Mouse (Mus musculus): ENCODE results near the gene Myo18b. TPM values are rescaled to one million over a fixed set of nuclear protein-coding genes. Genes with fewer than 3 reads are reported as not detected.

Gene Myo18b
- polyA plus RNA-seq, 1 experiment: 1.8 TPM

DNA sequence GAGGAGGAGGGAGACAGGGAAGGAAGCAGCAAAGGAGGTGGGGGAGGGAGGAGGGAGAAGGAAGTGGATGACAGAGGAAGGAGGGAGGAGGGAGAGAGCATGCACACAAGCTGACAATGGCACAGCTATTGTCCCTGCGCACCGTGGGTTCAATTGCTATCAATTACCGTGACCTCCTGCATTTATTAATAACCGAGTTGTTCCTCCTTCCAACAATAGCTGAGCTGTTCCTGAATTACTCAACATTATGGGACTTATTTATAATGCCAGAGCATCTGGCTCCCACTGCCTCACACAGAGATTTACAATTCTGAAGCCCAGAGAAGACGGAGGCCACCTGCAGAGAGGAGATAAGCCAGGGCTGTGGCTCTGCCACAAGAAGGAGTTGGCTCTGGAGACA, 44.8 kb downstream of the Myo18b start:
- no peak for TF ChIP-seq POLR2A (IDR thresholded peaks at IDR 0.05; ENCODE audit: extremely low read depth, insufficient read depth, low read length)
- no peak for TF ChIP-seq CTCF (IDR thresholded peaks at IDR 0.05; ENCODE audit: extremely low read depth, insufficient read depth, low read length)
- peaks cover 4% of the 10 kb centered on the region; the same call in 1 of the 2 replicates for H3K4me1 ChIP-seq (ENCODE audit: control insufficient read depth, insufficient read depth, low read length)
- H3K27ac ChIP-seq (ENCODE audit: insufficient read depth, low read length): no peak overlapping the region
- no peak overlapping the region for H3K4me3 ChIP-seq (ENCODE audit: insufficient read depth, low read length)

GRCm38 (mm10) chr5:112848586-112849280, 47.4 kb downstream of the Myo18b start:
- TF ChIP-seq CTCF (IDR thresholded peaks at IDR 0.05; ENCODE audit: extremely low read depth, insufficient read depth, low read length) (peak; percentile 59), POLR2A (IDR thresholded peaks at IDR 0.05; ENCODE audit: extremely low read depth, insufficient read depth, low read length) (no peak)
- Histone ChIP-seq H3K4me3 (ENCODE audit: insufficient read depth, low read length) (no peak overlapping the region), H3K27ac (ENCODE audit: insufficient read depth, low read length) (no peak overlapping the region), H3K4me1 (ENCODE audit: control insufficient read depth, insufficient read depth, low read length) (peaks cover 4% of the 10 kb centered on the region; the same call in 1 of the 2 replicates)

DNA sequence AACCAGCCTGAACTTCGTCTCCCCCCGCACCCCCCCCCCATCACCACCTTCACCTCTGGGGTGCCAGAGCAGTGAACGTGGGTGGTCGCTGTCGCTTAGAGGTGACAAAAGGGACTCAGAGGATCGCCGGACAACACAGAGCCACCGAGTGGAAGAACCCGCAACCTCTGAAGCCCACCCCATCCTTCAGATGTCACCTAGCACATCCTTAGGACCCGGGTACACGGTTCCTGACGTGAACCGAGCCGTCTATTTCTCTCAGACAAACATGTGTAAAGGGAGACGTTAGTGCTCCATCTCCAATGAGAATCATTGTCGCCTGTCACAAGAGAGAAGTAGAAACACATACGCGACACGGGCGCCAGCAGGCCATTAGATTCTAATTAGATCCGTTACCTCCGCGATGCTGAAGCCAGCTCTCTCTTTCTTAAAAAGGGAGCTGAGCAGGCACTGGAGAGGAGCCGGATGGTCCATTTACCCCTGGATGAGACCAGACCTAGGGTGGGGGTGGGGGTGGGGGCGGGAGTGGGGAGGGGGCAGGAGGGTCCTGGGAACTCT, 48.1 kb downstream of the Myo18b start:
- TF ChIP-seq POLR2A (IDR thresholded peaks at IDR 0.05; ENCODE audit: extremely low read depth, insufficient read depth, low read length) (no peak), CTCF (IDR thresholded peaks at IDR 0.05; ENCODE audit: extremely low read depth, insufficient read depth, low read length) (no peak)
- H3K27ac ChIP-seq (ENCODE audit: insufficient read depth, low read length): no peak overlapping the region
- no peak overlapping the region for H3K4me3 ChIP-seq (ENCODE audit: insufficient read depth, low read length)
- peaks cover 4% of the 10 kb centered on the region; the same call in 1 of the 2 replicates for H3K4me1 ChIP-seq (ENCODE audit: control insufficient read depth, insufficient read depth, low read length)

DNA sequence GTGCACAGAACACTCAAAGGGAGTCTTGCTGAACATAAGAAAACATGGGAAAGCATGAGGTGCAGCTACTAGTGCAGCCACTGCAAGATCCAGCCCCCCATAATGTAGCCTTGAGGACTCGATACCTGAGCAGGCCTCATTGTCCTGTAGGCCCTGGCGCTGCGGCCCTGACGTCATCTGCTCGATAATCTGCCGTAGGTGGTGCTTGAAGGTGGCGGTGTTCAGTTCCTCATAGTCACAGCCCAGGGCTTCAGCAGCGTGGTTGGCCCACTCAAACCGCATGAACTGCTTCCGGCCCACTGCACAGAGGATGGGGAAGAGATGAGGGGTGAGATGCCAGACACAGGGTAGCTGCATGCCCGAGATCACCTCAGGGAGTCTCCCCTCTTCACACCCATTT, 50.0 kb downstream of the Myo18b start:
- H3K4me1 ChIP-seq (ENCODE audit: control insufficient read depth, insufficient read depth, low read length): peaks cover 1% of the 10 kb centered on the region; the same call in 1 of the 2 replicates
- H3K27ac ChIP-seq (ENCODE audit: insufficient read depth, low read length): no peak overlapping the region
- no peak for TF ChIP-seq POLR2A (IDR thresholded peaks at IDR 0.05; ENCODE audit: extremely low read depth, insufficient read depth, low read length)
- no peak overlapping the region for H3K4me3 ChIP-seq (ENCODE audit: insufficient read depth, low read length)

DNA sequence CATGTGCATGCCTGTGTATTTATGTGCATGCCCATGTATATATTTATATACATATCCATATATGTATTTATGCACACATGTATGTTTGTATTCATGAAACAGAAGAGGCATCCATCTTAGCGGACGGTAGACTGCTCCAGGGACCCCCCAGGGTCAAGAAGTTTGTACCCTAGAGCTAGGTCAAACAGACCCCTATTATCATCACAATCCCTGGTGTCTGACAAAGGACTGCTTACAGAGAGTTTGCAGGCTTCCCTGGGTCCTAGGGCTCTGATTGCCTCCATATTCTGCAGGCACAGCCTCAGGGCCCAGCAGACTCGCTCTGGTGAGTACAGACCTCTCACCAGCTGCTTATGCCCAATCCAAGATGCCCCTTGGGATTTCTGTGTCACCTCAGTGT, 51.7 kb downstream of the Myo18b start:
- Histone ChIP-seq H3K4me1 (ENCODE audit: control insufficient read depth, insufficient read depth, low read length) (no peaks in the 10 kb centered on the region), H3K27ac (ENCODE audit: insufficient read depth, low read length) (no peak overlapping the region), H3K4me3 (ENCODE audit: insufficient read depth, low read length) (no peak overlapping the region)
- TF ChIP-seq POLR2A (IDR thresholded peaks at IDR 0.05; ENCODE audit: extremely low read depth, insufficient read depth, low read length): no peak
- no peak for TF ChIP-seq CTCF (IDR thresholded peaks at IDR 0.05; ENCODE audit: extremely low read depth, insufficient read depth, low read length)

GRCm38 (mm10) chr5:112843676-112844257, 52.4 kb downstream of the Myo18b start:
- TF ChIP-seq POLR2A (IDR thresholded peaks at IDR 0.05; ENCODE audit: extremely low read depth, insufficient read depth, low read length) (no peak), CTCF (IDR thresholded peaks at IDR 0.05; ENCODE audit: extremely low read depth, insufficient read depth, low read length) (no peak)
- Histone ChIP-seq H3K27ac (ENCODE audit: insufficient read depth, low read length) (no peak overlapping the region), H3K4me1 (ENCODE audit: control insufficient read depth, insufficient read depth, low read length) (no peaks in the 10 kb centered on the region), H3K4me3 (ENCODE audit: insufficient read depth, low read length) (no peak overlapping the region)

- no peak for TF ChIP-seq CTCF (IDR thresholded peaks at IDR 0.05; ENCODE audit: extremely low read depth, insufficient read depth, low read length)
- no peak for TF ChIP-seq POLR2A (IDR thresholded peaks at IDR 0.05; ENCODE audit: extremely low read depth, insufficient read depth, low read length)
- no peak overlapping the region for H3K27ac ChIP-seq (ENCODE audit: insufficient read depth, low read length)
Measured at GRCm38 (mm10) chr5:112842696-112843095, 53.5 kb downstream of the Myo18b start.

GRCm38 (mm10) chr5:112841850-112842249, 54.3 kb downstream of the Myo18b start:
- TF ChIP-seq CTCF (IDR thresholded peaks at IDR 0.05; ENCODE audit: extremely low read depth, insufficient read depth, low read length) (no peak), POLR2A (IDR thresholded peaks at IDR 0.05; ENCODE audit: extremely low read depth, insufficient read depth, low read length) (no peak)
- Histone ChIP-seq H3K27ac (ENCODE audit: insufficient read depth, low read length) (no peak overlapping the region), H3K4me3 (ENCODE audit: insufficient read depth, low read length) (no peak overlapping the region), H3K4me1 (ENCODE audit: control insufficient read depth, insufficient read depth, low read length) (no peaks in the 10 kb centered on the region)

More at GRCm38 (mm10) chr5:112842696-112843095, 53.5 kb downstream of the Myo18b start:
- no peak overlapping the region for H3K4me3 ChIP-seq (ENCODE audit: insufficient read depth, low read length)
- no peaks in the 10 kb centered on the region for H3K4me1 ChIP-seq (ENCODE audit: control insufficient read depth, insufficient read depth, low read length)

DNA sequence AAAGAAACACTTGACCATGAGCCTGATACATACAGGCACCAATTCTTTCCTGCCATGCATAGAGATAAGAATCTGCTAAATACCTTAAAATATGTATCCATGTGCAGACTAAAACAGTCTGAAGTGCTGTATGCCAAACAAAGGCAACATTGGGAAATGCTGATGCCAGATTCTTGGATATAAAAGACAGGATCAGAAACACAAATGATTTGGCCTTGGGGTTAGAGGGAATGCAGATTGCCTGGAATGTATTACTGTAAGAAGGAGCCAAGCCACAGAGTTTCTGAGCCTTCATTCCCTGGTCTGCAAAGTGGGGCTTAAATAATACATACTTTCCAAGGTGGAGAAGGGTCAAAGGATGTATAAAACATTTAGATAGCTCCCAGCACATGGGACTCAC, 61.3 kb downstream of the Myo18b start:
- H3K27ac ChIP-seq (ENCODE audit: insufficient read depth, low read length): no peak overlapping the region
- TF ChIP-seq CTCF (IDR thresholded peaks at IDR 0.05; ENCODE audit: extremely low read depth, insufficient read depth, low read length): no peak
- H3K4me1 ChIP-seq (ENCODE audit: control insufficient read depth, insufficient read depth, low read length): no peaks in the 10 kb centered on the region
- H3K4me3 ChIP-seq (ENCODE audit: insufficient read depth, low read length): no peak overlapping the region

GRCm38 (mm10) chr5:112833866-112834265, 62.3 kb downstream of the Myo18b start:
- Histone ChIP-seq H3K4me1 (ENCODE audit: control insufficient read depth, insufficient read depth, low read length) (no peaks in the 10 kb centered on the region), H3K27ac (ENCODE audit: insufficient read depth, low read length) (no peak overlapping the region), H3K4me3 (ENCODE audit: insufficient read depth, low read length) (no peak overlapping the region)
- no peak for TF ChIP-seq CTCF (IDR thresholded peaks at IDR 0.05; ENCODE audit: extremely low read depth, insufficient read depth, low read length)
- TF ChIP-seq POLR2A (IDR thresholded peaks at IDR 0.05; ENCODE audit: extremely low read depth, insufficient read depth, low read length): no peak
